Mouse (Mus musculus): Measurements from ENCODE around the gene Myom3. TPM values are rescaled to one million over a fixed set of nuclear protein-coding genes. Genes with fewer than 3 reads are reported as not detected.

Gene Myom3
- total RNA-seq, 2 experiments from 2014 or later = not detected

- ATAC-seq (replicated peaks; ENCODE audit: low FRiP score, poor library complexity, severe bottlenecking) = no peak
Measured at GRCm38 (mm10) chr4:135758331-135758730, 1.2 kb upstream of the Myom3 start.

- ATAC-seq (replicated peaks; ENCODE audit: low FRiP score, poor library complexity, severe bottlenecking) = no peak
Measured at GRCm38 (mm10) chr4:135758825-135759224, 690 bp upstream of the Myom3 start.

- ATAC-seq (replicated peaks; ENCODE audit: low FRiP score, poor library complexity, severe bottlenecking) = no peak
Measured at GRCm38 (mm10) chr4:135761048-135761447, 1.5 kb downstream of the Myom3 start.

- ATAC-seq (replicated peaks; ENCODE audit: low FRiP score, poor library complexity, severe bottlenecking) = no peak
Measured at GRCm38 (mm10) chr4:135761569-135761968, 2.1 kb downstream of the Myom3 start.

GRCm38 (mm10) chr4:135762251-135762906 is 2.9 kb downstream of the Myom3 start:
- ATAC-seq (replicated peaks; ENCODE audit: low FRiP score, poor library complexity, severe bottlenecking) = peak; percentile 83

- no peak for ATAC-seq (replicated peaks; ENCODE audit: low FRiP score, poor library complexity, severe bottlenecking)
Measured at GRCm38 (mm10) chr4:135764700-135765099, 5.2 kb downstream of the Myom3 start.

- no peak for ATAC-seq (replicated peaks; ENCODE audit: low FRiP score, poor library complexity, severe bottlenecking)
Measured at GRCm38 (mm10) chr4:135765707-135766106, 6.2 kb downstream of the Myom3 start.

- no peak for ATAC-seq (replicated peaks; ENCODE audit: low FRiP score, poor library complexity, severe bottlenecking)
Measured at GRCm38 (mm10) chr4:135766976-135767375, 7.5 kb downstream of the Myom3 start.

- no peak for ATAC-seq (replicated peaks; ENCODE audit: low FRiP score, poor library complexity, severe bottlenecking)
Measured at GRCm38 (mm10) chr4:135768572-135769526, 9.3 kb downstream of the Myom3 start.

- no peak for ATAC-seq (replicated peaks; ENCODE audit: low FRiP score, poor library complexity, severe bottlenecking)
Measured at GRCm38 (mm10) chr4:135770611-135771305, 11.2 kb downstream of the Myom3 start.

- ATAC-seq (replicated peaks; ENCODE audit: low FRiP score, poor library complexity, severe bottlenecking) = no peak
Measured at GRCm38 (mm10) chr4:135771592-135771991, 12.1 kb downstream of the Myom3 start.

GRCm38 (mm10) chr4:135772671-135773070 is 13.2 kb downstream of the Myom3 start:
- ATAC-seq (replicated peaks; ENCODE audit: low FRiP score, poor library complexity, severe bottlenecking) = no peak

- ATAC-seq (replicated peaks; ENCODE audit: low FRiP score, poor library complexity, severe bottlenecking) = no peak
Measured at GRCm38 (mm10) chr4:135774496-135774895, 15.0 kb downstream of the Myom3 start.

GRCm38 (mm10) chr4:135776850-135777249 is 17.3 kb downstream of the Myom3 start:
- ATAC-seq (replicated peaks; ENCODE audit: low FRiP score, poor library complexity, severe bottlenecking) = no peak

- no peak for ATAC-seq (replicated peaks; ENCODE audit: low FRiP score, poor library complexity, severe bottlenecking)
Measured at GRCm38 (mm10) chr4:135779661-135780060, 20.1 kb downstream of the Myom3 start.

GRCm38 (mm10) chr4:135780255-135780654 is 20.7 kb downstream of the Myom3 start:
- no peak for ATAC-seq (replicated peaks; ENCODE audit: low FRiP score, poor library complexity, severe bottlenecking)

- ATAC-seq (replicated peaks; ENCODE audit: low FRiP score, poor library complexity, severe bottlenecking) = no peak
Measured at GRCm38 (mm10) chr4:135781304-135781703, 21.8 kb downstream of the Myom3 start.

GRCm38 (mm10) chr4:135786581-135786980 is 27.1 kb downstream of the Myom3 start:
- no peak for ATAC-seq (replicated peaks; ENCODE audit: low FRiP score, poor library complexity, severe bottlenecking)

- no peak for ATAC-seq (replicated peaks; ENCODE audit: low FRiP score, poor library complexity, severe bottlenecking)
Measured at GRCm38 (mm10) chr4:135787271-135787670, 27.8 kb downstream of the Myom3 start.

- ATAC-seq (replicated peaks; ENCODE audit: low FRiP score, poor library complexity, severe bottlenecking) = no peak
Measured at GRCm38 (mm10) chr4:135789135-135789534, 29.6 kb downstream of the Myom3 start.

All from erythroid progenitor cell, adult 5-6 weeks (primary cell).